Mouse (Mus musculus): Measurements from ENCODE around the gene Tectb. TPM values are rescaled to one million over a fixed set of nuclear protein-coding genes. Genes with fewer than 3 reads are reported as not detected.

Tectb gene
- polyA plus RNA-seq, 1 experiment = 0.29 TPM

- DNase-seq (ENCODE audit: low spot score) = no peak
Observed at GRCm38 (mm10) chr19:55207746-55208538, 27.4 kb downstream of the Tectb start.

- DNase-seq (ENCODE audit: low spot score) = no peak
Observed at GRCm38 (mm10) chr19:55208654-55209053, 28.1 kb downstream of the Tectb start.

- no peak for DNase-seq (ENCODE audit: low spot score)
Observed at GRCm38 (mm10) chr19:55209084-55209483, 28.6 kb downstream of the Tectb start.

- DNase-seq (ENCODE audit: low spot score) = no peak
Observed at GRCm38 (mm10) chr19:55211698-55212097, 31.2 kb downstream of the Tectb start.

- DNase-seq (ENCODE audit: low spot score) = no peak
Observed at GRCm38 (mm10) chr19:55213617-55214340, 33.2 kb downstream of the Tectb start.

- DNase-seq (ENCODE audit: low spot score) = no peak
Observed at GRCm38 (mm10) chr19:55216876-55217275, 36.3 kb downstream of the Tectb start.

- DNase-seq (ENCODE audit: low spot score) = no peak
Observed at GRCm38 (mm10) chr19:55217365-55217764, 36.8 kb downstream of the Tectb start.

GRCm38 (mm10) chr19:55218192-55218739 is 37.7 kb downstream of the Tectb start:
- DNase-seq (ENCODE audit: low spot score) = peak; percentile 67

GRCm38 (mm10) chr19:55218741-55219221 is 38.2 kb downstream of the Tectb start:
- DNase-seq (ENCODE audit: low spot score) = no peak

GRCm38 (mm10) chr19:55219359-55219758 is 38.8 kb downstream of the Tectb start:
- no peak for DNase-seq (ENCODE audit: low spot score)

GRCm38 (mm10) chr19:55221208-55221607 is 40.7 kb downstream of the Tectb start:
- no peak for DNase-seq (ENCODE audit: low spot score)

GRCm38 (mm10) chr19:55222268-55222667 is 41.7 kb downstream of the Tectb start:
- no peak for DNase-seq (ENCODE audit: low spot score)

- no peak for DNase-seq (ENCODE audit: low spot score)
Observed at GRCm38 (mm10) chr19:55226621-55227020, 46.1 kb downstream of the Tectb start.

GRCm38 (mm10) chr19:55227135-55227534 is 46.6 kb downstream of the Tectb start:
- no peak for DNase-seq (ENCODE audit: low spot score)

GRCm38 (mm10) chr19:55231081-55231480 is 50.5 kb downstream of the Tectb start:
- no peak for DNase-seq (ENCODE audit: low spot score)

GRCm38 (mm10) chr19:55232136-55232535 is 51.6 kb downstream of the Tectb start:
- DNase-seq (ENCODE audit: low spot score) = no peak

GRCm38 (mm10) chr19:55236026-55236425 is 55.5 kb downstream of the Tectb start:
- no peak for DNase-seq (ENCODE audit: low spot score)

- no peak for DNase-seq (ENCODE audit: low spot score)
Observed at GRCm38 (mm10) chr19:55236564-55236963, 56.0 kb downstream of the Tectb start.

- no peak for DNase-seq (ENCODE audit: low spot score)
Observed at GRCm38 (mm10) chr19:55239766-55240426, 59.4 kb downstream of the Tectb start.

GRCm38 (mm10) chr19:55241186-55241645 is 60.7 kb downstream of the Tectb start, which contains the start of gene Gucy2g:
TSS of gene Gucy2g (minus strand) at chr19:55241236.
- DNase-seq (ENCODE audit: low spot score) = no peak

GRCm38 (mm10) chr19:55244791-55245231 is 64.3 kb downstream of the Tectb start:
- DNase-seq (ENCODE audit: low spot score) = no peak

All from urinary bladder, adult 2 months (tissue).